Mouse (Mus musculus) heart, embryonic 15.5 days (tissue): ENCODE data around the gene Hal. TPM values are rescaled to one million over a fixed set of nuclear protein-coding genes. Genes with fewer than 3 reads are reported as not detected.

Experiments
- ATAC-seq: fragments of 200-750 bp; cut with Nextera tagmentation; replicated peaks from 2 replicates; pipeline ENCODE4 v1.8.0; 2017; ENCODE audit warnings: low read depth, moderate TSS enrichment; ENCODE audit not compliant: insufficient number of reproducible peaks, insufficient read depth, low FRiP score
- H3K27ac ChIP-seq: fragments of 300-500 bp; sonication (generic); 2 replicates; pipeline ENCODE4 v1.5.1; 2015; ENCODE audit warnings: mild to moderate bottlenecking, inconsistent platforms
- H3K27me3 ChIP-seq: fragments of 300-500 bp; sonication (generic); 2 replicates; pipeline ENCODE4 v1.6.1; 2015; ENCODE audit warnings: inconsistent platforms
- H3K36me3 ChIP-seq: fragments of 300-500 bp; sonication (generic); 2 replicates; pipeline ENCODE4 v1.6.1; 2015; ENCODE audit warnings: mild to moderate bottlenecking, inconsistent platforms
- H3K4me1 ChIP-seq: fragments of 300-500 bp; sonication (generic); replicated peaks from 2 replicates; pipeline ENCODE4 v1.6.1; 2015; ENCODE audit warnings: inconsistent platforms
- H3K4me2 ChIP-seq: fragments of 300-500 bp; sonication (generic); 2 replicates; pipeline ENCODE4 v1.6.1; 2015; ENCODE audit warnings: inconsistent platforms, mild to moderate bottlenecking, moderate library complexity
- H3K4me3 ChIP-seq: fragments of 300-500 bp; sonication (generic); 2 replicates; pipeline ENCODE4 v1.5.1; 2015; ENCODE audit warnings: mild to moderate bottlenecking, inconsistent platforms
- H3K9ac ChIP-seq: fragments of 300-500 bp; sonication (generic); 2 replicates; pipeline ENCODE4 v1.6.1; 2015; ENCODE audit warnings: mild to moderate bottlenecking, inconsistent platforms
- H3K9me3 ChIP-seq: fragments of 300-500 bp; sonication (generic); replicated peaks from 2 replicates; pipeline ENCODE4 v1.6.1; 2016; ENCODE audit warnings: inconsistent platforms
- WGBS: fragments of 180-500 bp; shearing (Covaris S2); methylation state at CpG from one replicate; pipeline ENCODE4 v1.1.7; 2015; ENCODE audit warnings: mixed read lengths; 5-methylcytosine and 5-hydroxymethylcytosine counted together
- polyA plus RNA-seq: library from polyadenylated mRNA; unstranded; fragments of >200 nt; fragmentation: Nextera tagmentation; extraction: Ambion mirVana; gene quantifications from 2 replicates; pipeline ENCODE4 v1.2.1, GENCODE M21; 2015

Hal gene
- polyA plus RNA-seq, 1 experiment from 2014 or later = 0.11 TPM

DNA sequence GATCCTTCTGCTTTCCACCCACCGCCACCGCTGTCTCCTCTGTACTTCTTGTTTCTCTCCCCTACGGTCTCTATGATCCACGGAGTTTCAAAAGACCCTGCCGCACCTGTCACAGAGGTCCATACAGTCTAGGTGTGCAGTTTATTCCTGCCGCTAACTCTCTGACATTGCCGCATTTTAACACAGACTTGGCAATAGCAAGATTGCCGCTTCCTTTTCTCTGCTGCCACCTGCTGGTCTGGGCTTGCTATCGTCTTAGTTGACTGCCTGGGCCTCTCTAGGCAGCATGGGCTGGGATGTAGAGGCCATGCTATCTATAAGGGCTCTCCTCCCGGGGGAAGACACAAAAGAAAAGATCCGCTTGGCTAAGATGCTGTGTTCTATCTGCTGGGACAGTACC is 17.2 kb upstream of the Hal start:
- Histone ChIP-seq H3K9me3 (no peaks in the 10 kb centered on the region), H3K27me3 (no peaks in the 10 kb centered on the region), H3K9ac (no peak overlapping the region), H3K4me3 (no peak overlapping the region), H3K4me2 (no peak overlapping the region), H3K36me3 (peaks cover 89% of the 10 kb centered on the region), H3K27ac (no peak overlapping the region), H3K4me1 (no peaks in the 10 kb centered on the region)
- ATAC-seq = peak; percentile 55; the same call in 1 of the 2 replicates
- 59% methylated on average over 11 of the region's 11 CpGs for WGBS

DNA sequence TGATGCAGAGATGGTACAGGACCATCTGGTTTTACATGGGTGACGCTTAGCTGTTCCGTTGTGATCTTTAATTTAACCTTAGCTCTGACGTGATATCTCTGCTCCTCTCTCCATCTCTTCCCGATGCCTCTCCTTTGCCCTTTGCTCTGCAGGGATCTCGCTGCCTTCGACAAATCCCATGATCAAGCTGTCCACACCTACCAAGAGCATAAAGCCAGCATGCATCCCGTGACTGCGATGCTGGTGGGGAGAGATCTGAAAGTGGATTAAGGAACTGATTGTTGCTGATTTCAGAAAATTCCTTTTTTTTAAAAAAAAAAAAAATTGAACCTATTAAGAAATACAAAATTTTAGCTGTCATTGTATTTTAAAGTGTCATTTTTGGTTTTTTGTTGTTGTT is 4.1 kb upstream of the Hal start:
- WGBS = 72% methylated on average over 8 of the region's 8 CpGs
- Histone ChIP-seq H3K27ac (no peak overlapping the region), H3K4me1 (no peaks in the 10 kb centered on the region), H3K36me3 (peaks cover 55% of the 10 kb centered on the region), H3K9ac (no peak overlapping the region), H3K9me3 (no peaks in the 10 kb centered on the region), H3K4me3 (no peak overlapping the region), H3K27me3 (no peaks in the 10 kb centered on the region), H3K4me2 (no peak overlapping the region)
- no peak for ATAC-seq

DNA sequence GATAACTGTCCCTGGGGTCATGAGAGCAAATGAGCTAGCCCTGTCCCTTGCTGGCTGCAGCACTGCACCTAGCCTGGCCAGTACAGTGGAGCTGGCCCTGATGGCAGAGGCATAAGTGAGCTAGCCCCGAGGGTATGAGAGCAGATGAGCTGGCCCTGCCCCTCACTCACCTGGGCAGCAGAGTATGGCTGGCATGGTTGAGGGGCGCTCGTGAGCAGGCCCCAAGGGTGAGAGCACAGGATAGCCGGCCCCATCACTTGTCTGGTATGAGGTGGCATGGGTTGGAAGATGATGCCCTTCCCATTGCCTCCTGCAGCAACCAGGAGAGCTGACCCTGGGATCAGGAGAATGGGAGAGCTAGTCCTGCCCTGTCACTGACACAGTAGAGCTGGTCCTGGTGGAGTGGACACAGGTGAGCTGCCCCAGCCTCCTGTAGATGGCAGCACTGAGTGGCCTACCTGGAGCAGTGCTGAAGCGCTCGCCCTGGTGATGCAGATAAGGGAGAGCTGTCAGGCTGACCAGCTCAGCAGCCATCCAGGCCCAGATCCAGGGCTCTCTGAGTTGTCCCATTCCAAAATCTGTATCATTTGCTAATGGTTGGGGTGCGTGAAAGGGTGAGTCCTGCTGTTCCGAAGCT is 3.4 kb upstream of the Hal start:
- no peak; the same call in 1 of the 2 replicates for ATAC-seq
- 80% methylated on average over 8 of the region's 8 CpGs for WGBS
- H3K36me3 ChIP-seq = peaks cover 48% of the 10 kb centered on the region

DNA sequence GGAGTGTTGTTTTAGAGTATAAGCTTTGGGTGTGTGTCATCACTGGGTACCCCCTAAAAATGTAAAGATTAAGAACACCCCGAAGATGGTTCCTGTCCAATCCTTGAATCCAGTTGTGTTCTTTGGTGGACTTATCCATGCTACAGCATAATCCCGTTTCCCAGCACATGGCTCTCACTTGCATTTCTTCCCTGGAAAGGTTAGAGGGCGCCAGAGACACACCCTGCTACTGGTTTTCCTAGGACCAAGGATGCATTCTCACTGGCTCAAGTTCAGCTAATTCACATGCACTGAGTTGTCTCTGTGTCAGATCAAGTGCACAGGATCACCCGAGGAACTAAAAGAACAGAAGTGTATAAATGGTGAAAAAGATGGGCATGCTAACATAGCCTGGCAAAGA is 1.9 kb upstream of the Hal start:
- H3K27ac ChIP-seq = no peak overlapping the region

More for the DNA sequence above, 3.4 kb upstream of the Hal start:
- no peaks in the 10 kb centered on the region for H3K9me3 ChIP-seq
- H3K4me2 ChIP-seq = no peak overlapping the region
- no peaks in the 10 kb centered on the region for H3K27me3 ChIP-seq
- H3K27ac ChIP-seq = no peak overlapping the region
- no peaks in the 10 kb centered on the region for H3K4me1 ChIP-seq
- no peak overlapping the region for H3K9ac ChIP-seq
- H3K4me3 ChIP-seq = no peak overlapping the region

DNA sequence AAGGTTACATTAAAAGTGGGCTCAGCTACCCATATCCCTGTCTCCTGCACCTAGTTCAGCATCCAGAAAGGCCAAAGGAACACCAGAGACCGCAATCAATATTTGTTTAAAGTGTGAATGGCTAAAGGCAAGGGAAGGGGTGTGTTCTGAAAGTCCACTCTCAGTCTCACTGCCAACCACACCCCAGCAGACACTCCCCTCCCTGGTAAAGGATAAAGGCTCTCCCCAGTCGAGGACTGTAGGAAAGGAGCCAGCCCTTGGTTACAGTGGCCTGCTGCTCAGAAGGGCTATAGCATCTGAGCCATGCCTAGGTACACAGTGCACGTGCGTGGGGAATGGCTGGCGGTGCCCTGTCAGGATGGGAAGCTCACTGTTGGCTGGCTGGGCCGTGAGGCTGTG is 259 bp downstream of the Hal start:
- Histone ChIP-seq H3K4me3 (no peak overlapping the region), H3K4me2 (no peak overlapping the region), H3K4me1 (no peaks in the 10 kb centered on the region), H3K27ac (no peak overlapping the region), H3K9me3 (no peaks in the 10 kb centered on the region), H3K27me3 (no peaks in the 10 kb centered on the region), H3K9ac (no peak overlapping the region), H3K36me3 (peaks cover 11% of the 10 kb centered on the region)
- WGBS = 77% methylated on average over 6 of the region's 6 CpGs
- ATAC-seq = no peak

More for the DNA sequence above, 1.9 kb upstream of the Hal start:
- Histone ChIP-seq H3K4me3 (no peak overlapping the region), H3K9me3 (no peaks in the 10 kb centered on the region), H3K9ac (no peak overlapping the region), H3K4me2 (no peak overlapping the region), H3K4me1 (no peaks in the 10 kb centered on the region), H3K36me3 (peaks cover 33% of the 10 kb centered on the region), H3K27me3 (no peaks in the 10 kb centered on the region)
- ATAC-seq = no peak
- 27% methylated on average over 4 of the region's 4 CpGs for WGBS

DNA sequence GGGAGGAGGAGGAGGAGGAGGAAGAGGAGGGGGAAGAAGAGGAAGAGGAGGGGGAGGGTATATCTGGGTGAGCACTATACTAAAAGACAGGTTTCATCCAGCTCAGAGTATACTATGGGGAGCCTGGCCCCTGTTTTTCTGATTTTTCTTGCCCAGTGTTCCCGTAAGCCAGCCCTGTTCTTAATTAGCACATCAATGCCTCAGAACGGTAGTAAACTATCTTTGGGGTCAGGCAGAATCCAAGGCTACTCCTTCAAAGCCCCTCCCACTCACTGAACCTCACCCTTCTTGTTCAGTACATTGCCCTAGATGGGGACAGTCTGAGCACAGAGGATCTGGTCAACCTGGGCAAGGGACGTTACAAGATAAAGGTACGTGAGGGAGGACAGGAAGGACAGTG is 1.9 kb downstream of the Hal start:
- Histone ChIP-seq H3K9me3 (no peaks in the 10 kb centered on the region), H3K27ac (no peak overlapping the region), H3K36me3 (peaks cover 3% of the 10 kb centered on the region; the same call in 1 of the 2 replicates), H3K9ac (no peak overlapping the region), H3K4me1 (no peaks in the 10 kb centered on the region), H3K4me2 (no peak overlapping the region), H3K27me3 (no peaks in the 10 kb centered on the region; the same call in 1 of the 2 replicates), H3K4me3 (no peak overlapping the region)
- ATAC-seq = no peak
- 51% methylated on average over 4 of the region's 4 CpGs for WGBS

DNA sequence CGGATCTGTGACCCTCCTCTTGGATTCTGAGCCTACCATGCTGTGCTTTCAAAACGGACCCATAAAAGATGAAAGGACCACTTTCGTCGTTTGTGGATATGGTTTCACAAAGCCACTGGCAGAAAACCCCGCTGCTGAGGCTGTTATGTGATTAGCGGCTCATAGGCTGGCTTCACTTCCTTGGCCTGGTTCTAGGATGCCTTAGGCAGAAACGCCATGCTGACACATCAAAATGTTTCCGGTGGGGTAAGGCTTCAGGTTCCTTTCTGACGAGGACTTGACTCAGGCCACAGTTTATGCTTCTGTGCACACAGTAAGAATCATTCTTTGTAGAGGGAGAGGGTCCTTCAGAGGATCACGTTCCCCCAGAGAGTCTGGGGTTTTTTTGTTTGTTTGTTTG is 12.3 kb downstream of the Hal start:
- no peak overlapping the region for H3K4me2 ChIP-seq
- no peaks in the 10 kb centered on the region for H3K9me3 ChIP-seq
- H3K27me3 ChIP-seq = no peaks in the 10 kb centered on the region
- WGBS = 61% methylated on average over 10 of the region's 10 CpGs
- H3K9ac ChIP-seq = no peak overlapping the region
- H3K4me3 ChIP-seq = no peak overlapping the region
- no peaks in the 10 kb centered on the region for H3K36me3 ChIP-seq
- no peak overlapping the region for H3K27ac ChIP-seq
- ATAC-seq = no peak
- no peaks in the 10 kb centered on the region; the same call in 1 of the 2 replicates for H3K4me1 ChIP-seq

DNA sequence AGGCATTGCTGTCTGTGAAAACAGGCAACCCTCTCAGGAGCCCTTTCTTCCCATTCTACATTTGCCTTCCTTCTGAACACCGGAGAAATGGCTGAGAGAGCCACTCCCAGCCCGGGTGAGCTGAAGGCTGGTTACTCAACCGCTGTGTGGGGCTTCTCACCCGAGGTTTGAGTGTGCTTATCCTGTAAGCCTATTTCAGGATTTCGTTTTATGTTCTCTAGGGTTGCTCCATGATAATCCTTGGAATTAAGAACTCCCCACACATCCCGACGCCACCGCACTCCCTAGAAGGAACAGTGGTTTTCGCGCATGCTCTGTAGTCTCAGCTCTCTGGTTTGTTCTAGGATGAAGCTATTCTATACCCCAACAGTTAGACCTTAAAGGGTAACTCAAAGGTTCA is 12.8 kb downstream of the Hal start:
- 75% methylated on average over 10 of the region's 10 CpGs for WGBS
- Histone ChIP-seq H3K36me3 (no peaks in the 10 kb centered on the region), H3K4me1 (no peaks in the 10 kb centered on the region; the same call in 1 of the 2 replicates), H3K9me3 (no peaks in the 10 kb centered on the region), H3K4me2 (no peak overlapping the region), H3K9ac (no peak overlapping the region), H3K27me3 (no peaks in the 10 kb centered on the region), H3K4me3 (no peak overlapping the region), H3K27ac (no peak overlapping the region)
- no peak for ATAC-seq

DNA sequence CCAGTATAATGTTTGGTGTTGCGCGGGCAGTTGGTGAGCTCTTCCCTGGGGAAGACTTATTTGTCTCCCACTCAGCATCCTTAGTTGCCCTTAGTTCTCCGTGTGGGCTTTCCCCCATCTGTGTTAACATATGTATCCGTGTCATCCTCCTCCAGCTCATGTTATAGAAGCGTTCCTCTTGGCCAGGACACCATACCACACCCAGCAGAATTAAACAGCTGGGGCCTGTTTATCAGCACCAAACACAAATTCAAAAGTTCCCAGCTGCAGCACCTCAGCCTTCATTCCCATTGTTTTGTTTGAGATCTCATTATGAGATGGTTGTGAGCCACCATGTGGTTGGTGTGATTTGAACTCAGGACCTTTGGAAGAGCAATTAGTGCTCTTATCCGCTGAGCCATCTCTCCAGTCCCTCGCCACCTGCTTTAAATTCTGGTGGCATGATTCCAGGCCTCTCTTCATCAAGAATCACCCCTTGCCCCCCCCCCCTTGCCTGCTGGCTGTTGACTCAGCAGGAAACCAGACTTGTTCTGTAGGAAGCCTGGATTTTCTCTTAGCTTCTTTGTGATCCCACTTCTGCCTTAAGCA is 19.9 kb downstream of the Hal start:
- ATAC-seq = no peak
- H3K4me3 ChIP-seq = no peak overlapping the region
- no peaks in the 10 kb centered on the region for H3K36me3 ChIP-seq
- no peak overlapping the region for H3K9ac ChIP-seq
- WGBS = 74% methylated on average over 7 of the region's 7 CpGs
- H3K9me3 ChIP-seq = no peaks in the 10 kb centered on the region
- H3K4me2 ChIP-seq = no peak overlapping the region
- H3K27ac ChIP-seq = no peak overlapping the region
- H3K27me3 ChIP-seq = no peaks in the 10 kb centered on the region
- no peaks in the 10 kb centered on the region for H3K4me1 ChIP-seq

DNA sequence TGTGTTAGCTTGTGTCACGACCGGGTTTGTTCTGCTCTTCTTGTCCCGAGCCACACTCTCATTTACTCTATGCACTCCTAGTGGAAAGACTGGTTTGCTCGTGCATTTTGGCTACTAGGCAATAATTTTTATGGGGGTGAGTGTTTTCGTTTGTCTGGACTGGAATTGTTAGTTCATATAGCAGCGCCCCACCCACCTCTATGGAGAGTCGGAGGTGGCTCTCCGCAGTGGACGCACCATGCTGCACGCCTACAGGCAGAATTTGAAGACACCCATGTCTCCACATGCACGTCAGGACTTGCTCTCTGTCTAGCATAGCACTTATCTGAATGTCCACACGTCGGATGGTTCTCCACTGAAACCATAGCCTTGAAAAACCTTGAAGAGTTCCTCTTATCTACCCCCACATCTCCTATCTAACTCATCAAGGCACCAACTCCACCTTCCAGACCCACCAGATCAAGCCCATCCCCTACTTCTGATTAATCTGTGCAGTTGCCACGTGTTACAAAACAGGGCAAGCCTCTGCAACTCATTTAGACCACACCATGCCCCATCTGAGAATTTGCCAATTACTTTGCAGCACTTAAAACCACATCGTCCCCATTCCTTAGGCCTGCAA is 21.1 kb downstream of the Hal start:
- ATAC-seq = no peak
- no peak overlapping the region for H3K4me3 ChIP-seq
- WGBS = 81% methylated on average over 15 of the region's 15 CpGs
- H3K9ac ChIP-seq = no peak overlapping the region
- H3K36me3 ChIP-seq = no peaks in the 10 kb centered on the region
- H3K9me3 ChIP-seq = no peaks in the 10 kb centered on the region
- no peaks in the 10 kb centered on the region for H3K4me1 ChIP-seq
- no peak overlapping the region for H3K27ac ChIP-seq
- no peaks in the 10 kb centered on the region for H3K27me3 ChIP-seq
- no peak overlapping the region for H3K4me2 ChIP-seq

DNA sequence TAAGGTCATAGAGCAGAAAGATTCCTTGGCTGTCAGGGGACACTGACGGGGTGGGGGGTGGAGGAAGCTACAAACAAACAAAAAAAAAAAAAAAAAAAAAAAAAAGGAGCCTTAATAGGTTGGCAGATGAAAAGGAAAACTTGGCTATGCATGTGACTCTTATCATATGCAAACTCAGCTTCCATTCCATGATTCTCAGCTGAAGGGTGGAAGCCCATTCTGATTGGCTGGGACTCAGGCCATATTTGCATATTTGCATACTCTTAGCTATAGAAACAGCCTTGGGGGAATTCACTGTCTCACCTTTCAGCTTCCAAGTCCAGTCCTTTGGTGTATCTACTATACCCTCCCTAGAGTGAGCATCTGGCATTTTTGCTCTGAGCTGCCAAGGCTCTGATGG is 26.9 kb downstream of the Hal start:
- Histone ChIP-seq H3K4me3 (no peak overlapping the region), H3K4me1 (no peaks in the 10 kb centered on the region), H3K27ac (no peak overlapping the region), H3K36me3 (no peaks in the 10 kb centered on the region), H3K4me2 (no peak overlapping the region), H3K27me3 (no peaks in the 10 kb centered on the region), H3K9me3 (no peaks in the 10 kb centered on the region), H3K9ac (no peak overlapping the region)
- 48% methylated on average over 1 of the region's 1 CpGs for WGBS
- ATAC-seq = no peak

DNA sequence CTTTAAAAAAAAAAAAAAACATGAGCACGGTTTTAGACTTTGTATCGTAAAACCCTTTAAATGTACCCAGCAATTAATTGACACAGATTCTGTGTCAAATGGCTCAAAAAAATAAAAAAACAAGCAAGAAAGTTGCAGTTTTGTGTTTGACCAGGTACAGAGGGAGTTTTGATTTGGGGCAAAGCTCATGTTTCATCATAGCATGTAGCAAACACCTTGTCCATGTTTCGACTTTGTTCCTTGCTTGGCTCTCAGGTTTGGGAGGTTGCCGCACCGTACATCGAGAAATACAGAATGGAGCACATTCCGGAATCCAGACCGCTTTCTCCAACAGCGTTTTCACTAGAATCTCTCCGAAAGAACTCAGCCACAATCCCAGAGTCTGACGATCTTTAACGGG is 27.4 kb downstream of the Hal start:
- no peak overlapping the region for H3K4me2 ChIP-seq
- H3K27ac ChIP-seq = no peak overlapping the region
- WGBS = 79% methylated on average over 12 of the region's 12 CpGs
- H3K27me3 ChIP-seq = no peaks in the 10 kb centered on the region
- no peaks in the 10 kb centered on the region for H3K36me3 ChIP-seq
- H3K4me3 ChIP-seq = no peak overlapping the region
- no peaks in the 10 kb centered on the region for H3K4me1 ChIP-seq
- H3K9me3 ChIP-seq = no peaks in the 10 kb centered on the region
- H3K9ac ChIP-seq = no peak overlapping the region
- no peak for ATAC-seq
